Mouse (Mus musculus) megakaryocyte, embryonic 14.5 days (primary cell): ENCODE results near the gene Hoxb5. TPM values are rescaled to one million over a fixed set of nuclear protein-coding genes. Genes with fewer than 3 reads are reported as not detected.
A peak's percentile ranks its signal among the peaks of the same experiment; 100 is the strongest.

Experiments used
- H3K27me3 ChIP-seq: replicated peaks from 2 replicates; pipeline ENCODE3; 2012; ENCODE audit warnings: inconsistent platforms
- H3K36me3 ChIP-seq: replicated peaks from 2 replicates; pipeline ENCODE3; 2012; ENCODE audit warnings: low read length, inconsistent platforms, mixed read lengths
- H3K4me1 ChIP-seq: 2 replicates; pipeline ENCODE4 v1.6.1; 2012; ENCODE audit warnings: inconsistent platforms
- H3K4me3 ChIP-seq: replicated peaks from 2 replicates; pipeline ENCODE3; 2012; ENCODE audit warnings: moderate library complexity, mild to moderate bottlenecking, inconsistent platforms
- H3K9me3 ChIP-seq: 2 replicates; pipeline ENCODE4 v1.6.1; 2012; ENCODE audit warnings: inconsistent platforms
- FLI1 ChIP-seq: IDR thresholded peaks from 2 replicates; pipeline ENCODE4 v1.6.1; 2012; ENCODE audit warnings: low read length, inconsistent platforms, mixed read lengths
- GATA1 ChIP-seq: IDR thresholded peaks from 3 replicates; pipeline ENCODE4 v1.6.1; 2012; ENCODE audit warnings: mixed read lengths, low read length, inconsistent platforms, borderline replicate concordance
- polyA plus RNA-seq: library from polyadenylated mRNA; stranded (reverse); fragments of >175 nt; gene quantifications from 2 replicates; pipeline ENCODE4 v1.2.3, GENCODE M21; 2012; ENCODE audit warnings: low replicate concordance; ENCODE audit not compliant: insufficient read depth

Hoxb5 gene
- not detected in 2 replicates for polyA plus RNA-seq

- Histone ChIP-seq H3K4me1 (peaks cover 28% of the 10 kb centered on the region), H3K36me3 (no peaks in the 10 kb centered on the region), H3K4me3 (peak within 1 kb of the TSS; percentile 88), H3K9me3 (peaks cover 4% of the 10 kb centered on the region; the same call in 1 of the 2 replicates), H3K27me3 (peaks cover 99% of the 10 kb centered on the region)
- TF ChIP-seq GATA1 (no peak), FLI1 (no peak)
Observed at GRCm38 (mm10) chr11:96303151-96304099, at the start of gene Hoxb5. TSS of gene Hoxb5 (plus strand) at chr11:96303336.

- Histone ChIP-seq H3K27me3 (peaks cover 98% of the 10 kb centered on the region), H3K36me3 (no peaks in the 10 kb centered on the region), H3K4me1 (peaks cover 14% of the 10 kb centered on the region; the same call in 1 of the 2 replicates), H3K4me3 (no peak overlapping the region), H3K9me3 (peaks cover 9% of the 10 kb centered on the region; the same call in 1 of the 2 replicates)
- TF ChIP-seq GATA1 (no peak), FLI1 (no peak)
Observed at GRCm38 (mm10) chr11:96254221-96254620, 48.9 kb upstream of the Hoxb5 start.

- Histone ChIP-seq H3K4me3 (no peak overlapping the region), H3K36me3 (no peaks in the 10 kb centered on the region), H3K4me1 (peaks cover 17% of the 10 kb centered on the region; the same call in 1 of the 2 replicates), H3K9me3 (peaks cover 3% of the 10 kb centered on the region; the same call in 1 of the 2 replicates), H3K27me3 (peaks cover 96% of the 10 kb centered on the region)
- TF ChIP-seq FLI1 (no peak), GATA1 (no peak)
Observed at GRCm38 (mm10) chr11:96255111-96255995, 47.8 kb upstream of the Hoxb5 start.

- Histone ChIP-seq H3K4me1 (peaks cover 19% of the 10 kb centered on the region; the same call in 1 of the 2 replicates), H3K27me3 (peaks cover 96% of the 10 kb centered on the region), H3K36me3 (no peaks in the 10 kb centered on the region), H3K9me3 (0 out of 2 replicates have a peak, but pooled peaks cover 2% of the 10 kb centered on the region), H3K4me3 (no peak overlapping the region)
- TF ChIP-seq GATA1: no peak
- TF ChIP-seq FLI1: no peak
Observed at GRCm38 (mm10) chr11:96255996-96256445, 47.1 kb upstream of the Hoxb5 start.

GRCm38 (mm10) chr11:96257141-96257540, 46.0 kb upstream of the Hoxb5 start:
- TF ChIP-seq GATA1 (no peak), FLI1 (no peak)
- Histone ChIP-seq H3K9me3 (no peaks in the 10 kb centered on the region), H3K4me1 (peaks cover 18% of the 10 kb centered on the region), H3K27me3 (peaks cover 97% of the 10 kb centered on the region), H3K36me3 (no peaks in the 10 kb centered on the region), H3K4me3 (no peak overlapping the region)

GRCm38 (mm10) chr11:96259038-96259437, 44.1 kb upstream of the Hoxb5 start:
- H3K36me3 ChIP-seq: no peaks in the 10 kb centered on the region
- peaks cover 18% of the 10 kb centered on the region for H3K4me1 ChIP-seq
- H3K4me3 ChIP-seq: no peak overlapping the region
- TF ChIP-seq GATA1 (no peak), FLI1 (no peak)
- no peaks in the 10 kb centered on the region for H3K9me3 ChIP-seq
- H3K27me3 ChIP-seq: peaks cover 97% of the 10 kb centered on the region

- Histone ChIP-seq H3K27me3 (peaks cover 97% of the 10 kb centered on the region), H3K4me3 (no peak overlapping the region)
- TF ChIP-seq FLI1 (no peak), GATA1 (no peak)
Observed at GRCm38 (mm10) chr11:96259511-96259910, 43.6 kb upstream of the Hoxb5 start.

GRCm38 (mm10) chr11:96260310-96260970, 42.7 kb upstream of the Hoxb5 start:
- TF ChIP-seq FLI1 (no peak), GATA1 (no peak)
- H3K4me1 ChIP-seq: peaks cover 11% of the 10 kb centered on the region
- peaks cover 97% of the 10 kb centered on the region for H3K27me3 ChIP-seq
- no peaks in the 10 kb centered on the region for H3K36me3 ChIP-seq
- H3K9me3 ChIP-seq: no peaks in the 10 kb centered on the region
- no peak overlapping the region for H3K4me3 ChIP-seq

More at GRCm38 (mm10) chr11:96259511-96259910, 43.6 kb upstream of the Hoxb5 start:
- Histone ChIP-seq H3K36me3 (no peaks in the 10 kb centered on the region), H3K9me3 (no peaks in the 10 kb centered on the region), H3K4me1 (peaks cover 14% of the 10 kb centered on the region)
